Comparison of ENCODE assay signal across 7 mouse cellular contexts in the genomic region with DNA sequence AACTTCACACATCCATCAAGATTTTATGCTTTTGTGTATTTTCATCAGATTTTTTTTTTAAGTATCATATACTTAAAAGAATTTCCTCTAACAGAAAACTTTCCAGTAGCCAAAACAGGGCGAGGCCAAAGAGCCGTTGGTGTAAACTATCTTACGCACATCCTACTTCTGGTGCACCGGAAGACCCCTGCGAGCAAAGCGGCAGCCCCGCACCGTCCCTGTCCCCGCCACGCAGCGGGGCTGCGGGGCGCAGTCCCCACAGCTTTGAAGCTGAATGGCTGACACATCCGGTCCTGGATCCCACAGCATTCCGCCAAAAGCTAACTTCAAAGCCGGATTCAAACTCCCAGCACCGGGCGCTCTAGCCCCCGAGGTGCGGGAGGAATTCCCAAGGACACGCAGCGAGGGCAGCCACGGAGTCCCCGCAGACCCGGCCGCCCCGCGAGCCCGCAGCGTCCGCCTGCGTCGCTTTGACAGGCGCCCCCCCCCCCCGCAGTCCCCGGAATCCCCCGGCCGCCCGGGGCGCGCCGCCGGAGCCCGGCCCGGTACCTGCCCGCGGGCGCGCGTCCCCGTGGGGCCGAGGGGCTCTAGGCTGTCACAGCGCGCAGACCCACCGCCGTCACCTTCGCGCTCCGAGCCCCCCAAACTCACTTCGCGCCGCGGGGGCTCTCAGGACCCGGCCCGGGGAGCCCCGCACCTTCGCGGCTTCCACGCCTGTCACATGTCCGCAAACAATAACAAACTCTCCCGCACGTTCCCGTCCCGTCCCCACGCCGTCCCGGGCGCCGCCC. TPM values are rescaled to one million over a fixed set of nuclear protein-coding genes. Genes with fewer than 3 reads are reported as not detected.
DNase-seq lines count a peak whose midpoint lies in the region; ATAC-seq and TF ChIP-seq lines count a peak whose summit lies in the region.

No protein-coding gene starts in this region.

- peaks cover 5 to 7% of the 10 kb centered on the region in 2 experiments for H3K4me1 ChIP-seq in ES-E14 (ENCODE audit: control insufficient read depth in 2 of 2, insufficient read depth in 2 of 2, low read length in 2 of 2, poor library complexity in 1 of 2)
- H3K4me1 ChIP-seq in embryonic facial prominence, embryonic 12.5 days: peaks cover 34% of the 10 kb centered on the region
- no peaks in the 10 kb centered on the region; the same call in 1 of the 2 replicates for H3K4me1 ChIP-seq in hindbrain, embryonic 11.5 days (replicated peaks; ENCODE audit: control insufficient read depth, insufficient read depth, low read length)
- H3K4me1 ChIP-seq in lung, embryonic 16.5 days (replicated peaks; ENCODE audit: control insufficient read depth, insufficient read depth, low read length): peaks cover 42% of the 10 kb centered on the region

- in situ Hi-C loops in ES-E14 (cut with MboI; ENCODE audit: low sequenced_read_pairs in 2 of 2, unreplicated experiment in 2 of 2): no loop called here

- no peaks in the 10 kb centered on the region for H3K27me3 ChIP-seq in C2C12 (ENCODE audit: control insufficient read depth, insufficient read depth, insufficient read length)
- no peaks in the 10 kb centered on the region for H3K27me3 ChIP-seq in embryonic facial prominence, embryonic 12.5 days
- H3K27me3 ChIP-seq in hindbrain, embryonic 11.5 days (ENCODE audit: control insufficient read depth, insufficient read depth, low read length): no peaks in the 10 kb centered on the region
- no peaks in the 10 kb centered on the region for H3K27me3 ChIP-seq in lung, embryonic 16.5 days (ENCODE audit: control insufficient read depth, insufficient read depth, low read depth, low read length)

- ATAC-seq in embryonic facial prominence, embryonic 12.5 days (ENCODE audit: insufficient number of reproducible peaks, insufficient read depth, low FRiP score, low TSS enrichment): peak; percentile 7; the same call in 1 of the 2 replicates
- ATAC-seq in hindbrain, embryonic 11.5 days (ENCODE audit: low FRiP score): peak; percentile 31
- ATAC-seq in lung, embryonic 16.5 days (ENCODE audit: low read depth): peak; percentile 19

- H3K36me3 ChIP-seq in C2C12 (ENCODE audit: control insufficient read depth, insufficient read depth) (no peaks in the 10 kb centered on the region), ES-E14 (ENCODE audit: control insufficient read depth, insufficient read depth, low read length, poor library complexity, severe bottlenecking) (no peaks in the 10 kb centered on the region)
- H3K36me3 ChIP-seq in embryonic facial prominence, embryonic 12.5 days: no peaks in the 10 kb centered on the region
- H3K36me3 ChIP-seq in hindbrain, embryonic 11.5 days (ENCODE audit: control insufficient read depth, insufficient read depth, low read length): no peaks in the 10 kb centered on the region
- H3K36me3 ChIP-seq in lung, embryonic 16.5 days (ENCODE audit: control insufficient read depth, insufficient read depth, low read length): no peaks in the 10 kb centered on the region

- H3K9ac ChIP-seq in ES-E14 (ENCODE audit: insufficient read depth, low read depth, low read length, poor library complexity, severe bottlenecking): peak overlapping the region; percentile 89
- H3K9ac ChIP-seq in embryonic facial prominence, embryonic 12.5 days: peak overlapping the region; percentile 91
- peak overlapping the region; percentile 89 for H3K9ac ChIP-seq in hindbrain, embryonic 11.5 days (ENCODE audit: low read depth, low read length)
- H3K9ac ChIP-seq in lung, embryonic 16.5 days (ENCODE audit: low read length): peak overlapping the region; percentile 96

- H3K27ac ChIP-seq in ES-E14 (ENCODE audit: insufficient read depth, low read depth, low read length, poor library complexity, severe bottlenecking): peak overlapping the region; percentile 18; the same call in 1 of the 2 replicates
- peak overlapping the region; percentile 96 for H3K27ac ChIP-seq in embryonic facial prominence, embryonic 12.5 days
- H3K27ac ChIP-seq in hindbrain, embryonic 11.5 days (ENCODE audit: low read depth, low read length): peak overlapping the region; percentile 97
- peak overlapping the region; percentile 96 for H3K27ac ChIP-seq in lung, embryonic 16.5 days (ENCODE audit: low read length)

- no peaks in the 10 kb centered on the region for H3K9me3 ChIP-seq in ES-E14 (ENCODE audit: control insufficient read depth, insufficient read depth, low read depth, low read length)
- H3K9me3 ChIP-seq in embryonic facial prominence, embryonic 12.5 days: no peaks in the 10 kb centered on the region
- H3K9me3 ChIP-seq in hindbrain, embryonic 11.5 days (ENCODE audit: control insufficient read depth, low read length): no peaks in the 10 kb centered on the region
- no peaks in the 10 kb centered on the region for H3K9me3 ChIP-seq in lung, embryonic 16.5 days (ENCODE audit: control insufficient read depth, low read length)

- no peak for TF ChIP-seq CTCF in C2C12 (IDR thresholded peaks at IDR 0.05; ENCODE audit: control insufficient read depth, insufficient read depth, insufficient read length)

- no peak for DNase-seq in ES-E14 (ENCODE audit: low read depth, low spot score)
- DNase-seq in hindbrain, embryonic 11.5 days (ENCODE audit: low spot score): peak; percentile 64
- DNase-seq in retina, postnatal 7 days (ENCODE audit: low read depth, low spot score): peak; percentile 31
- DNase-seq in frontal cortex, postnatal 36 days (ENCODE audit: low spot score in 2 of 2): no peak

- H3ac ChIP-seq in C2C12 (ENCODE audit: control insufficient read depth, insufficient read length, low read depth): peak overlapping the region; percentile 80

- peak overlapping the region; percentile 86 for H3K4me2 ChIP-seq in embryonic facial prominence, embryonic 12.5 days (replicated peaks)
- H3K4me2 ChIP-seq in hindbrain, embryonic 11.5 days (replicated peaks; ENCODE audit: low read depth, low read length): peak overlapping the region; percentile 96
- H3K4me2 ChIP-seq in lung, embryonic 16.5 days (ENCODE audit: low read depth, low read length): peak overlapping the region; percentile 74

- WGBS in embryonic facial prominence, embryonic 12.5 days: under 1% methylated on average over 62 of the region's 79 CpGs
- 1% methylated on average over 57 of the region's 79 CpGs for WGBS in hindbrain, embryonic 11.5 days
- under 1% methylated on average over 45 of the region's 79 CpGs for WGBS in lung, embryonic 16.5 days

- H3K79me3 ChIP-seq in C2C12 (ENCODE audit: low read depth): no peaks in the 10 kb centered on the region

- H3K79me2 ChIP-seq in C2C12 (ENCODE audit: control insufficient read depth, insufficient read depth): peaks cover 13% of the 10 kb centered on the region

- H3K4me3 ChIP-seq in C2C12 (ENCODE audit: insufficient read depth, poor library complexity, severe bottlenecking) (peak overlapping the region; percentile 52), ES-E14 (ENCODE audit: insufficient read depth in 1 of 2, low read depth in 1 of 2, low read length in 2 of 2, poor library complexity in 1 of 2, severe bottlenecking in 1 of 2) (peak overlapping the region; percentile 90 to 95)
- peak overlapping the region; percentile 94 for H3K4me3 ChIP-seq in embryonic facial prominence, embryonic 12.5 days
- peak overlapping the region; percentile 91 for H3K4me3 ChIP-seq in hindbrain, embryonic 11.5 days (ENCODE audit: low read depth, low read length)
- peak overlapping the region; percentile 88 for H3K4me3 ChIP-seq in lung, embryonic 16.5 days (ENCODE audit: low read length)

TF ChIP-seq in C2C12, 6 proteins besides CTCF, POLR2A, EP300 and RAD21:
- TF ChIP-seq MAX (IDR thresholded peaks at IDR 0.05) (no peak), USF1 (IDR thresholded peaks at IDR 0.05; ENCODE audit: low read depth) (no peak), MYOD1 (IDR thresholded peaks at IDR 0.05; ENCODE audit: control insufficient read depth, insufficient read length, low read depth) (no peak), MYOG (IDR thresholded peaks at IDR 0.05; ENCODE audit: control insufficient read depth, extremely low read depth, insufficient read length) (no peak), CEBPB (IDR thresholded peaks at IDR 0.05; ENCODE audit: low read depth) (no peak), FOSL1 (IDR thresholded peaks at IDR 0.05; ENCODE audit: insufficient read depth, low read length, poor library complexity, severe bottlenecking) (no peak)

TF ChIP-seq in ES-E14, 5 proteins besides CTCF, POLR2A, EP300 and RAD21:
- TF ChIP-seq CHD2 (IDR thresholded peaks at IDR 0.05; ENCODE audit: low read depth, low read length): no peak
- no peak for TF ChIP-seq ZNF384 (IDR thresholded peaks at IDR 0.05; ENCODE audit: low read depth, low read length)
- TF ChIP-seq ZC3H11A (IDR thresholded peaks at IDR 0.05; ENCODE audit: borderline replicate concordance, low read depth, low read length): no peak
- TF ChIP-seq MAFK (IDR thresholded peaks at IDR 0.05; ENCODE audit: insufficient read depth, low read depth, low read length): no peak

RNA-seq across cellular contexts. Expression of gene Map3k1, which starts 1.0 kb away (rescaled TPM):
- polyA plus RNA-seq in C2C12 (2012; fragmentation: generic; extraction: Trizol): 1.5 TPM
- 17.1 and 19.2 TPM in 2 replicates for total RNA-seq in ES-E14 (2012; rRNA removed)
- 17.9 and 18.3 TPM in 2 replicates for polyA plus RNA-seq in embryonic facial prominence, embryonic 12.5 days (2016; fragmentation: Nextera tagmentation; extraction: Ambion mirVana)
- 13.0 and 16.0 TPM in 2 replicates for polyA plus RNA-seq in hindbrain, embryonic 11.5 days (2014; fragmentation: Nextera tagmentation; extraction: Ambion mirVana)
- 25.8 and 28.3 TPM in 2 replicates for polyA plus RNA-seq in lung, embryonic 16.5 days (2015; fragmentation: Nextera tagmentation; extraction: Ambion mirVana)

Comparison
In these comparisons a context has a peak if more than half of its experiments do, and no peak if none do; other contexts are left out.
1. DNase-seq: peak in hindbrain, embryonic 11.5 days (single experiment) and retina, postnatal 7 days (single experiment); none in ES-E14 (single experiment) and frontal cortex, postnatal 36 days (0 of 2).
2. H3K27ac ChIP-seq: peak in every context shown above with its lines; median percentile 97 in hindbrain, embryonic 11.5 days; 96 in embryonic facial prominence, embryonic 12.5 days; 96 in lung, embryonic 16.5 days; 18 in ES-E14.
3. Peak in every context shown above with its lines, with median percentiles within 50 percentile points of each other: H3K4me3 ChIP-seq, H3K9ac ChIP-seq, ATAC-seq and H3K4me2 ChIP-seq.